Mouse (Mus musculus) forebrain, postnatal 0 days (tissue): Measurements from ENCODE around the gene Etnk2. TPM values are rescaled to one million over a fixed set of nuclear protein-coding genes. Genes with fewer than 3 reads are reported as not detected.

ENCODE experiments used
- ATAC-seq: fragments of 200-750 bp; cut with Nextera tagmentation; 2 replicates; pipeline ENCODE4 v1.8.0; 2017; ENCODE audit warnings: mild to moderate bottlenecking, moderate library complexity
- DNase-seq: peaks from one replicate; pipeline ENCODE4 v3.0.0-alpha.2; 2015
- H3K27ac ChIP-seq: fragments of 300-500 bp; sonication (generic); 2 replicates; pipeline ENCODE4 v1.5.1; 2014; ENCODE audit warnings: low read depth, mild to moderate bottlenecking, antibody characterized with exemption, low read length, moderate library complexity, mixed read lengths
- H3K27me3 ChIP-seq: fragments of 300-500 bp; sonication (generic); 2 replicates; pipeline ENCODE4 v1.6.1; 2014; ENCODE audit warnings: mild to moderate bottlenecking, low read length, mixed read lengths; ENCODE audit not compliant: insufficient read depth
- H3K36me3 ChIP-seq: fragments of 300-500 bp; sonication (generic); 2 replicates; pipeline ENCODE4 v1.6.1; 2014; ENCODE audit warnings: mild to moderate bottlenecking, moderate library complexity; ENCODE audit not compliant: insufficient read depth
- H3K4me1 ChIP-seq: fragments of 300-500 bp; sonication (generic); 2 replicates; pipeline ENCODE4 v1.6.1; 2014; ENCODE audit warnings: antibody characterized with exemption; ENCODE audit not compliant: insufficient read depth
- H3K4me2 ChIP-seq: fragments of 300-500 bp; sonication (generic); 2 replicates; pipeline ENCODE4 v1.6.1; 2014; ENCODE audit warnings: low read depth, mild to moderate bottlenecking, moderate library complexity
- H3K4me3 ChIP-seq: fragments of 300-500 bp; sonication (generic); 2 replicates; pipeline ENCODE4 v1.5.1; 2014; ENCODE audit warnings: low read depth, low read length, mixed read lengths
- H3K9ac ChIP-seq: fragments of 300-500 bp; sonication (generic); 2 replicates; pipeline ENCODE4 v1.6.1; 2014; ENCODE audit warnings: mild to moderate bottlenecking
- H3K9me3 ChIP-seq: fragments of 300-500 bp; sonication (generic); 2 replicates; pipeline ENCODE4 v1.6.1; 2016; ENCODE audit warnings: low read length
- CTCF ChIP-seq: sonication (generic); IDR thresholded peaks from 2 replicates; pipeline ENCODE4 v1.5.1; 2016; ENCODE audit warnings: antibody characterized with exemption, control low read depth, low read depth
- WGBS: fragments of 180-500 bp; shearing (Covaris S2); extraction: QIAGEN DNeasy Blood & Tissue Kit; methylation state at CpG from one replicate; pipeline ENCODE4 v1.1.7; 2014; 5-methylcytosine and 5-hydroxymethylcytosine counted together
- polyA plus RNA-seq: library from polyadenylated mRNA; unstranded; fragments of >200 nt; fragmentation: Nextera tagmentation; extraction: Ambion mirVana; gene quantifications from 2 replicates; pipeline ENCODE4 v1.2.1, GENCODE M21; 2015
- total RNA-seq: library from RNA; depleted of rRNA; stranded (reverse); fragments of >200 nt; gene quantifications from 2 replicates; pipeline ENCODE4 v1.2.3, GENCODE M21; 2014

The Etnk2 gene
- total and polyA plus RNA-seq, 2 experiments from 2014 or later = 17.6 to 25.3 TPM

GRCm38 (mm10) chr1:133350210-133350609 is 13.2 kb upstream of the Etnk2 start, which contains the start of gene Ren1:
Gene Ren1, plus strand, starts transcription at chr1:133350510.
- Histone ChIP-seq H3K9me3 (no peaks in the 10 kb centered on the region), H3K4me1 (no peaks in the 10 kb centered on the region; the same call in 1 of the 2 replicates), H3K4me2 (no peak within 1 kb of the TSS), H3K36me3 (no peaks in the 10 kb centered on the region), H3K9ac (no peak within 1 kb of the TSS), H3K27me3 (no peaks in the 10 kb centered on the region), H3K4me3 (no peak within 1 kb of the TSS), H3K27ac (peak within 1 kb of the TSS; percentile 57; the same call in 1 of the 2 replicates)
- WGBS = 95% methylated on average over 1 of the region's 1 CpGs
- ATAC-seq (no peak), DNase-seq (no peak)
- TF ChIP-seq CTCF = no peak

GRCm38 (mm10) chr1:133351762-133352161 is 11.6 kb upstream of the Etnk2 start:
- ATAC-seq = peak; percentile 90
- Histone ChIP-seq H3K9me3 (no peaks in the 10 kb centered on the region), H3K36me3 (no peaks in the 10 kb centered on the region), H3K27ac (peak overlapping the region; percentile 57), H3K4me3 (no peak overlapping the region), H3K4me1 (no peaks in the 10 kb centered on the region; the same call in 1 of the 2 replicates), H3K4me2 (no peak overlapping the region), H3K27me3 (no peaks in the 10 kb centered on the region), H3K9ac (no peak overlapping the region)
- DNase-seq = peak; percentile 76
- 33% methylated on average over 9 of the region's 9 CpGs for WGBS
- no peak for TF ChIP-seq CTCF

- peak; percentile 100 for TF ChIP-seq CTCF
- H3K36me3 ChIP-seq = no peaks in the 10 kb centered on the region
- DNase-seq = peak; percentile 91
- H3K27ac ChIP-seq = no peak overlapping the region
- no peak overlapping the region for H3K4me2 ChIP-seq
- peak; percentile 68 for ATAC-seq
- H3K4me1 ChIP-seq = no peaks in the 10 kb centered on the region; the same call in 1 of the 2 replicates
- no peak overlapping the region for H3K4me3 ChIP-seq
- H3K9me3 ChIP-seq = no peaks in the 10 kb centered on the region
- WGBS = 18% methylated on average over 12 of the region's 12 CpGs
- H3K9ac ChIP-seq = no peak overlapping the region
- no peaks in the 10 kb centered on the region for H3K27me3 ChIP-seq
Measured at GRCm38 (mm10) chr1:133353371-133353809, 10.0 kb upstream of the Etnk2 start.

GRCm38 (mm10) chr1:133355469-133355868 is 7.9 kb upstream of the Etnk2 start:
- no peak overlapping the region for H3K27ac ChIP-seq
- TF ChIP-seq CTCF = no peak
- H3K9me3 ChIP-seq = no peaks in the 10 kb centered on the region
- no peaks in the 10 kb centered on the region for H3K27me3 ChIP-seq
- no peak overlapping the region for H3K9ac ChIP-seq
- H3K36me3 ChIP-seq = no peaks in the 10 kb centered on the region
- no peaks in the 10 kb centered on the region; the same call in 1 of the 2 replicates for H3K4me1 ChIP-seq
- no peak for DNase-seq
- no peak overlapping the region for H3K4me2 ChIP-seq
- ATAC-seq = no peak
- H3K4me3 ChIP-seq = no peak overlapping the region
- 54% methylated on average over 5 of the region's 5 CpGs for WGBS

GRCm38 (mm10) chr1:133355912-133356311 is 7.5 kb upstream of the Etnk2 start:
- no peak for DNase-seq

GRCm38 (mm10) chr1:133356330-133356729 is 7.0 kb upstream of the Etnk2 start:
- 66% methylated on average over 8 of the region's 8 CpGs for WGBS
- no peak overlapping the region for H3K9ac ChIP-seq
- H3K36me3 ChIP-seq = no peaks in the 10 kb centered on the region
- no peaks in the 10 kb centered on the region; the same call in 1 of the 2 replicates for H3K4me1 ChIP-seq
- no peak for TF ChIP-seq CTCF
- no peaks in the 10 kb centered on the region for H3K27me3 ChIP-seq
- no peak overlapping the region for H3K27ac ChIP-seq
- DNase-seq = no peak
- no peaks in the 10 kb centered on the region for H3K9me3 ChIP-seq
- ATAC-seq = no peak
- H3K4me3 ChIP-seq = no peak overlapping the region
- no peak overlapping the region for H3K4me2 ChIP-seq

More at GRCm38 (mm10) chr1:133355912-133356311, 7.5 kb upstream of the Etnk2 start:
- Histone ChIP-seq H3K9me3 (no peaks in the 10 kb centered on the region), H3K27me3 (no peaks in the 10 kb centered on the region), H3K36me3 (no peaks in the 10 kb centered on the region), H3K4me3 (no peak overlapping the region), H3K4me2 (no peak overlapping the region), H3K9ac (no peak overlapping the region), H3K4me1 (no peaks in the 10 kb centered on the region; the same call in 1 of the 2 replicates), H3K27ac (no peak overlapping the region)
- 57% methylated on average over 15 of the region's 15 CpGs for WGBS
- no peak for ATAC-seq
- TF ChIP-seq CTCF = no peak

GRCm38 (mm10) chr1:133361006-133361405 is 2.4 kb upstream of the Etnk2 start:
- Histone ChIP-seq H3K27ac (no peak overlapping the region), H3K9me3 (no peaks in the 10 kb centered on the region), H3K27me3 (peaks cover 12% of the 10 kb centered on the region), H3K4me1 (0 out of 2 replicates have a peak, but pooled peaks cover 3% of the 10 kb centered on the region), H3K4me2 (no peak overlapping the region), H3K4me3 (no peak overlapping the region), H3K36me3 (no peaks in the 10 kb centered on the region), H3K9ac (no peak overlapping the region)
- WGBS = 90% methylated on average over 6 of the region's 6 CpGs
- no peak for TF ChIP-seq CTCF
- ATAC-seq (no peak), DNase-seq (no peak)
